In genomic region chr7:25379551-25380351, GRCm38 (mm10) we compare ENCODE assay signal across 8 mouse cellular contexts. TPM values are rescaled to one million over a fixed set of nuclear protein-coding genes. Genes with fewer than 3 reads are reported as not detected.
DNase-seq lines count a peak whose midpoint lies in the region; ATAC-seq and TF ChIP-seq lines count a peak whose summit lies in the region.

No protein-coding gene starts in this region.

- peak; percentile 55 for ATAC-seq in lung, postnatal 0 days

- no peak for TF ChIP-seq EP300 in lung, postnatal 0 days (IDR thresholded peaks at IDR 0.05)

- peaks cover 2% of the 10 kb centered on the region for H3K36me3 ChIP-seq in kidney, adult 2 months (ENCODE audit: control insufficient read depth, insufficient read depth, low read length)
- H3K36me3 ChIP-seq in lung, postnatal 0 days (ENCODE audit: insufficient read depth, low read length) = peaks cover 9% of the 10 kb centered on the region; the same call in 1 of the 2 replicates

- intact Hi-C loops in left cerebral cortex, adult 2 months (cut with DNase I) = loop anchor here (5.0 kb wide), 1 partner anchor 137 kb away; no protein-coding TSS in a partner anchor
- intact Hi-C loops in left cerebral cortex, postnatal 36 days (cut with DNase I) = no loop called here
- intact Hi-C loops in gastrocnemius, postnatal 14 days (cut with DNase I; ENCODE audit: low total_unique reads) = no loop called here

- 19% methylated on average over 42 of the region's 42 CpGs for WGBS in cerebellum, adult 2 months
- WGBS in kidney, adult 2 months = 26% methylated on average over 42 of the region's 42 CpGs
- 4% methylated on average over 35 of the region's 42 CpGs for WGBS in lung, postnatal 0 days

- H3K4me3 ChIP-seq in left cerebral cortex, adult 2 months = peak overlapping the region; percentile 43
- no peak overlapping the region for H3K4me3 ChIP-seq in cerebellum, adult 2 months (replicated peaks; ENCODE audit: insufficient read depth, low read depth, low read length)
- H3K4me3 ChIP-seq in kidney, adult 2 months (ENCODE audit: insufficient read depth, low read depth, low read length) = peak overlapping the region; percentile 42; the same call in 1 of the 2 replicates
- peak overlapping the region; percentile 20; the same call in 1 of the 2 replicates for H3K4me3 ChIP-seq in lung, postnatal 0 days (ENCODE audit: low read depth, low read length)

- peak overlapping the region; percentile 16; the same call in 1 of the 2 replicates for H3K9ac ChIP-seq in lung, postnatal 0 days (replicated peaks; ENCODE audit: low read depth)

- H3K4me2 ChIP-seq in lung, postnatal 0 days (replicated peaks; ENCODE audit: low read depth, low read length) = peak overlapping the region; percentile 61

- no peak for DNase-seq in left cerebral cortex, adult 2 months (ENCODE audit: extremely low spot score in 1 of 2, low spot score in 2 of 2)
- DNase-seq in left cerebral cortex, postnatal 36 days (ENCODE audit: low spot score in 2 of 2) = no peak
- DNase-seq in cerebellum, adult 2 months = peak in 1 of 2 experiments; percentile 39
- DNase-seq in gastrocnemius, postnatal 14 days = peak; percentile 60
- DNase-seq in kidney, adult 2 months = peak; percentile 61
- DNase-seq in lung, postnatal 0 days (ENCODE audit: low spot score) = peak; percentile 88
- peak; percentile 83 for DNase-seq in retina, embryonic 14.5 days (ENCODE audit: low spot score)
- no peak for DNase-seq in urinary bladder, adult 2 months (ENCODE audit: low spot score)

- peak; percentile 61 for TF ChIP-seq CTCF in left cerebral cortex, adult 2 months (IDR thresholded peaks at IDR 0.05)
- peak; percentile 6; the same call in 1 of the 2 replicates for TF ChIP-seq CTCF in cerebellum, adult 2 months (IDR thresholded peaks at IDR 0.05; ENCODE audit: borderline replicate concordance, insufficient read depth, low read depth, low read length)
- peak; percentile 28; the same call in 1 of the 2 replicates for TF ChIP-seq CTCF in kidney, adult 2 months (conservative IDR thresholded peaks at IDR 0.05; ENCODE audit: insufficient read depth, insufficient read length, low read depth, low read length)
- peak; percentile 70 for TF ChIP-seq CTCF in lung, postnatal 0 days (IDR thresholded peaks at IDR 0.05)

- no peaks in the 10 kb centered on the region for H3K27me3 ChIP-seq in cerebellum, adult 2 months (ENCODE audit: control insufficient read depth, insufficient read depth, low read length)
- no peaks in the 10 kb centered on the region for H3K27me3 ChIP-seq in kidney, adult 2 months (replicated peaks; ENCODE audit: control insufficient read depth, insufficient read depth, low read length)
- no peaks in the 10 kb centered on the region for H3K27me3 ChIP-seq in lung, postnatal 0 days (replicated peaks; ENCODE audit: insufficient read depth, low read length)

- H3K4me1 ChIP-seq in cerebellum, adult 2 months (ENCODE audit: control insufficient read depth, insufficient read depth, low read length) = peaks cover 29% of the 10 kb centered on the region
- no peaks in the 10 kb centered on the region; the same call in 1 of the 2 replicates for H3K4me1 ChIP-seq in kidney, adult 2 months (ENCODE audit: control insufficient read depth, insufficient read depth, low read length)
- H3K4me1 ChIP-seq in lung, postnatal 0 days (ENCODE audit: insufficient read depth, low read depth, low read length) = peaks cover 3% of the 10 kb centered on the region; the same call in 1 of the 2 replicates

- no peaks in the 10 kb centered on the region for H3K9me3 ChIP-seq in lung, postnatal 0 days (ENCODE audit: low read length)

- no peak for TF ChIP-seq POLR2A in cerebellum, adult 2 months (IDR thresholded peaks at IDR 0.05; ENCODE audit: borderline replicate concordance, insufficient read depth, low read length)
- TF ChIP-seq POLR2A in kidney, adult 2 months (IDR thresholded peaks at IDR 0.05; ENCODE audit: low read depth, low read length) = no peak

- H3K27ac ChIP-seq in left cerebral cortex, adult 2 months = peak overlapping the region; percentile 67
- H3K27ac ChIP-seq in cerebellum, adult 2 months (ENCODE audit: insufficient read depth, low read length) = no peak overlapping the region
- H3K27ac ChIP-seq in kidney, adult 2 months (ENCODE audit: insufficient read depth, low read depth, low read length) = no peak overlapping the region
- H3K27ac ChIP-seq in lung, postnatal 0 days (ENCODE audit: low read length) = peak overlapping the region; percentile 58; the same call in 1 of the 2 replicates

RNA-seq across cellular contexts. Expression of gene Cnfn, which starts 10.2 kb away (rescaled TPM):
- total RNA-seq in left cerebral cortex, adult 2 months (2021) = not detected
- not detected for total RNA-seq in left cerebral cortex, postnatal 36 days (2021)
- 0.59 TPM in 1 of 2 replicates, not detected in the other for polyA plus RNA-seq in cerebellum, adult 2 months (2012; rRNA removed)
- total RNA-seq in gastrocnemius, postnatal 14 days (2021) = not detected
- polyA plus RNA-seq in kidney, adult 2 months (2012; rRNA removed) = not detected in 2 replicates
- not detected in 2 replicates for polyA plus RNA-seq in lung, postnatal 0 days (2015; fragmentation: Nextera tagmentation; extraction: Ambion mirVana)
- polyA plus RNA-seq in urinary bladder, adult 2 months (2012; rRNA removed) = not detected in 2 replicates

RNA-seq across cellular contexts. Expression of gene Lipe, which starts 18.8 kb away (rescaled TPM):
- total RNA-seq in left cerebral cortex, adult 2 months (2021) = 1 to 10 TPM; 7.5 to 7.8 TPM
- total RNA-seq in left cerebral cortex, postnatal 36 days (2021) = 10 to 100 TPM in 1 of 2 experiments, 1 to 10 TPM in 1; 6.0 to 11.2 TPM
- 12.1 and 12.3 TPM in 2 replicates for polyA plus RNA-seq in cerebellum, adult 2 months (2012; rRNA removed)
- total RNA-seq in gastrocnemius, postnatal 14 days (2021) = 10 to 100 TPM; 11.4 to 18.8 TPM
- 63.4 and 63.8 TPM in 2 replicates for polyA plus RNA-seq in kidney, adult 2 months (2012; rRNA removed)
- 19.8 and 21.4 TPM in 2 replicates for polyA plus RNA-seq in lung, postnatal 0 days (2015; fragmentation: Nextera tagmentation; extraction: Ambion mirVana)
- polyA plus RNA-seq in urinary bladder, adult 2 months (2012; rRNA removed) = 24.8 and 25.1 TPM in 2 replicates

RNA-seq across cellular contexts. Expression of gene Cxcl17, which starts 32.9 kb away (rescaled TPM):
- not detected for total RNA-seq in left cerebral cortex, adult 2 months (2021)
- not detected for total RNA-seq in left cerebral cortex, postnatal 36 days (2021)
- polyA plus RNA-seq in cerebellum, adult 2 months (2012; rRNA removed) = not detected in 2 replicates
- not detected for total RNA-seq in gastrocnemius, postnatal 14 days (2021)
- 0.11 and 0.18 TPM in 2 replicates for polyA plus RNA-seq in kidney, adult 2 months (2012; rRNA removed)
- polyA plus RNA-seq in lung, postnatal 0 days (2015; fragmentation: Nextera tagmentation; extraction: Ambion mirVana) = 31.9 and 38.1 TPM in 2 replicates
- 0.08 and 0.16 TPM in 2 replicates for polyA plus RNA-seq in urinary bladder, adult 2 months (2012; rRNA removed)

Comparison
In these comparisons a context has a peak if more than half of its experiments do, and no peak if none do; other contexts are left out.
1. DNase-seq: peak in gastrocnemius, postnatal 14 days (single experiment), kidney, adult 2 months (single experiment), lung, postnatal 0 days (single experiment) and retina, embryonic 14.5 days (single experiment); none in left cerebral cortex, adult 2 months (0 of 2), left cerebral cortex, postnatal 36 days (0 of 2) and urinary bladder, adult 2 months (single experiment).
2. H3K27ac ChIP-seq: peak in left cerebral cortex, adult 2 months (single experiment) and lung, postnatal 0 days (single experiment); none in cerebellum, adult 2 months (single experiment) and kidney, adult 2 months (single experiment).
3. CTCF ChIP-seq: peak in every context shown above with its lines; median percentile 70 in lung, postnatal 0 days; 61 in left cerebral cortex, adult 2 months; 28 in kidney, adult 2 months; 6 in cerebellum, adult 2 months.
4. RNA of gene Cxcl17, which starts 32.9 kb away (polyA plus RNA-seq): 31.9 to 38.1 TPM in lung, postnatal 0 days; 0.11 to 0.18 TPM in kidney, adult 2 months, 0.08 to 0.16 TPM in urinary bladder, adult 2 months and not detected in cerebellum, adult 2 months; every median in the first group is over 10 times any median in the second.